Mouse (Mus musculus): ENCODE results near the gene Arr3.

- no peak for TF ChIP-seq ZC3H11A (IDR thresholded peaks at IDR 0.05; ENCODE audit: borderline replicate concordance, low read depth, low read length)
- TF ChIP-seq MAFK (IDR thresholded peaks at IDR 0.05; ENCODE audit: insufficient read depth, low read depth, low read length) = no peak
- no peak for TF ChIP-seq HCFC1 (IDR thresholded peaks at IDR 0.05; ENCODE audit: borderline replicate concordance, insufficient read depth, low read length)
- no peak for TF ChIP-seq CHD2 (IDR thresholded peaks at IDR 0.05; ENCODE audit: low read depth, low read length)
These were observed 20.2 kb downstream of the Arr3 start, which contains the start of gene Kif4 for GRCm38 (mm10) chrX:100625546-100625801.

Data from ES-E14 (cell line).